Mouse (Mus musculus) retina, embryonic 14.5 days (tissue): ENCODE data around the gene Prex1.
A peak's percentile ranks its signal among the peaks of the same experiment; 100 is the strongest.

Experiments used
- DNase-seq: peaks from one replicate; pipeline ENCODE4 v3.0.0-alpha.2; 2015; ENCODE audit warnings: low spot score

Gene Prex1

DNA sequence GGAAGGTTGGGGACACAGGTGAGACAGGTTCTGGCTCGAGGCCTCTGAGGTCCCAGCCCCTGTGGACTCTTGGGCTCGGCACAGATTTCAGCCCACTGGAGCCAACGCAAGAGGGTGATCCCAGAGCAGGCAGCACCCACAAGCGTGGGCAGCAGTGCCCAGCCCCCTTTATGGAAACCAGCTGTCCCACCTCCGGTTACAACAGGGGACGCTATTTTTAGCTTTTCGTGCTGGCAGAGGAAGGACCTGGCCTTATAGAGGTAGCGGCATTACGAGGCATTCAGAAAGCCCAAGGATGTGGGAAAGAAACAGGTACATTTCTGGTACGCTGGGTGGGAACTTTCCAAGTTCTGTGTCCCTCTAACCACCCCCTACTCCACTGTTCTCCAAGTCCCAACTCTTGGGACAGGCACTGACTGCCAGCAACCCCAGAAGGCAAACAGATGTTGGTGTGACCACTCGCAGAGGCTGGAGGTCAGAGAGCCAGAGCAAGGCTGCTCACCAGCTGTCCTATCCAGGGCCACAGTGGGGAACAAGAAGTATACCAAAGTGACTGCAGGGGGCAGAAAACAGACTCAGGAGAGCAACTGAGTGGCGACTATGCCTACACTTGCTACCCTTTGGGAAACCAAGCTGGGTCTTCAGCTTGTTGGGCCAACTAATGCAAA, 108.3 kb downstream of the Prex1 start:
- no peak for DNase-seq

DNA sequence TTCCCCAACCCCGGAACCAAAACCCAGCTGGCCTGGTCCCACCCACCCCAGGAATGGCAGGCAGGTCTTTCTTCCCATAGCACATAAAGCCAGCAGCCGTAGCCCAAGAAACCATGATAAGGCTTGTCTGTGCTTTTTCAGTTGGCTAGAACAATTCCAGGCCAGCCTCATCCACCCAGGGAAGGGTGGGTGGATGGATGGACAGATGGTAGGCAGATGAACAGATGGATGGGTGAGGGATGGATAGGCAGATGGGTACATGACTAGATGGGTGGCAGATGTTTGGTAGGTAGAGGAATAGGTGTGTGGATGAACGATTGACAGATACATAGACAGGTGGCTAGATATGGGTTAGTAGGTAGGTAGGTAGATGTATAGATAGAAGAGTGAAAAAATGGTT, 110.7 kb downstream of the Prex1 start:
- DNase-seq, result no peak

DNA sequence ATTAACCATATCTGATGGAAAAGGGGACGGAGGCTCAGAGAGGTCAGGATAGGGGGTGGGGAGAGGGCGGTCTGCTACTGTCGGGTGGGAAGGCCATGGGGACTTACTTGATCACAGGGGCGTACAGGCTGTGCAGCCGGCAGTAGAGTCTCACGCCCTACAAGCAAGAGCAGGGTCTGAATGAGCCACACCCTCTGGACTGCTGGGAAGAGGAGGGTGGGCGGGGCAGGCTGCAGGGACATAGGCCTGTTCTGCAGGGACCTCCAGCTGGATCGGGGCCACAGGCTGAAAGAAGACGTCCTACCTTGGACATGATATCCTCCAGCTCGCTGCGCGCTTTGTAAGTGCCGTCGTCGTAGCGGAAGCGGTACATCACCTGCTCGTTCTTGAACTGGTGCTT, 112.2 kb downstream of the Prex1 start:
- DNase-seq, result no peak

DNA sequence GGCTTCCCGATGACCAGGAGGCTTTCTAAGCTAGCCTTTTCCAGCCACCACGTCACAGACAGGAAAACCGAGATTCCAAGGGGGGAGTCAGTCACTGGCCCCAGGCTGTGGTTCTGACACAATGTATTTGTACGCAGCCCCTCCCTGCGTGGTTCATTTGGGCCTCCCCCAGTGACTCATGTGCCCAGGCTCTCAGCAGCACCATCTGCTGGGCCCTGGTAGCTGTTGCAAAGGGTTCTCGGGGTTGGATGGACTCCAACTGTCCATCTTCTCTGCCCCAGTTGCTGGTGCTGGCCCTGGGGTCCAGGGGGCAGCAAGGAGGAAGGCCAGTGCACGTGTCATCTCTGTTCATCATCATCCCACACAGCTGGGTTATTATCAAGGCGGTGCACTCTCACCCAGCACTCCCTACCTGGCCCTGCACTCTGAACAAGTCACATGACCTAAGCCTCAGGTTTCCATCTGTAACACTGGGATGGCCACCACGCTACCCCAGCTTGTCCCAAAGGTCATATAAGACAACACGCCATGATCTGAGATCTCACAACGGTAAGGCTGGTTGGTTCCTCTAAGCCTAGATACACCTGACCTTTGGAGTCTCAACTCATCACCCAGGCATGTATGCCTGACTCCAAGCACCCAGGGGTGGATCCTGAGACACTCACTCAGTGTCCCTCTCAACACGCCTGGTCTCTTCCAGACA, 115.0 kb downstream of the Prex1 start:
- DNase-seq, result no peak

DNA sequence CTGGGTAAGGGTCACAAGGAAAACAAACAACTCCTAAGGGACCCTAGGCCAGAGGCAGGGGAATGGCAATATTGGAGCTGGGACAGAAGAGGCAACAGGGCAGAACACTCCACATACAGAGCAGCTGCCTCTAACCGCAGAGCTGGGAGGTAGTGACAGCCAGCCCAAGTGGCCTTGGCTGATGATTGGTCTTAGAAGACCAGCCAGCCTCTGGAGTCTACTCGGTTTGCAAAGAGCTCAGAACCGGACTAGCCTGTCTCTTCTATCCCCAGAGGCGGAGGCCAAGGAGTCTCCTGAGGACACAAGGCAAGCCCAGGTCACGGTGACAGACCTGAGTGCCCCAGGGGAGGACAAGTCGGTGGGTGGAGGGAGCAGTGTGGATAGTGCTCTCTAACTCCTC, 115.9 kb downstream of the Prex1 start:
- no peak for DNase-seq

DNA sequence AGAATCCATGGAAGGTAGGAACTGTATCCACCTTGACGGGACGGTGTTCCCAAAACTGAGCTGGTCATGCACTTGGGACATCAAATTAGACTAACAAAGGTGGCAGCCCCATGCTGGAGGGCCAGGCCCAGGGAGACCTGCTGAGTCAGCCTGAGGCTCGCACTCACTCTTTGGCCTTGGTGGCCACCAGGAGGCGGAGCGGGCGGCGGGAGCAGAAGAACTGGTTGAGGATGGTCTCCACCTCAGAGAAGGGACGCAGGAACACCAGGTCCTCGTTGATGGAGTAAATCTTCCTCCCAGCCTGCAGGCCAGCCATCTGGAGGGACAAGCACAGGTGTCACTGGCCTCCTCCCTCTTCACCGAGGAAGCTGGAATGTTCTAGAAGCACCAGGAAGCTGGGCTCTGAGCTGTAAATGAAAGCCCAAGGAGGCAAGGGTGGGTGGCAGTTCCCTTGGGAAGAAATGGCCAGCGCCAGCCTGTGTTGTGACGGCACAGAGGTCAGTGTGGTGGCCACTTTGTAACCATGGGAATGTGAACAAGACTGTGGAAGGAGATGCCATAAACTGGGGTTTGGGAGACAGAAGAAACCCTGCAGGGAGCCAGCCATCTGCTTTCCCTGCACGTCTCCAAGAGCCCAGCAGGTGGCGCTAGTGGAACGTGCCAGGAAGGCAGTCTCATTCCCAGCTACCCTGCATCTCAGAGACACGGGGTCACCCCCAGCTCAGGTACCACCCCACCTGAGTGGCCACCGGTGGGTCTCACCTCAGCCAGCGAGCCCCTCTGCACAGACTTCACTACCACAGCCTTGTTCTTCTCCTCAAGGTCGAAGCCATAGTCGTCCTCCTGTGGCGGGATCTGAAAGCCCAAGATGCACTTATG, 121.4 kb downstream of the Prex1 start:
- DNase-seq, result peak; percentile 87

DNA sequence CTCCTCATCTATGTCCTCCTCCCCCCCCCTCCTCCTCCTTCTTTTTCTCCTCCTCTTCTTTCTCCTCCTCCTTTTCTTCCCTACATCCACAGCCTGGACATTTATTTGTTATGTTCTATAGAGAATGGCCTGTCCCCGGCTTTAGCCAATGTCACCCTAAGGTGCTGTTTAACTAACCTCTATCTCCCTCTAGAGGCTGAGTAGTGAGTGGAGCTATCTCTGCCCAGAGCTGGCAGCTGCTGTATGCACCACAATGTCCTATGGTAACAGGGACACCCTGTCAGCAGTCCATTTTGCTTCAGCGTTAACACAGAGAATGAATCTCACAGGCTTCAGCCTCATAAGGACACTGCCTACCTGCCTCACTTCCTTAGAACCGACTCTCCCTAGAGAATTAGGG, 129.1 kb downstream of the Prex1 start:
- no peak for DNase-seq

DNA sequence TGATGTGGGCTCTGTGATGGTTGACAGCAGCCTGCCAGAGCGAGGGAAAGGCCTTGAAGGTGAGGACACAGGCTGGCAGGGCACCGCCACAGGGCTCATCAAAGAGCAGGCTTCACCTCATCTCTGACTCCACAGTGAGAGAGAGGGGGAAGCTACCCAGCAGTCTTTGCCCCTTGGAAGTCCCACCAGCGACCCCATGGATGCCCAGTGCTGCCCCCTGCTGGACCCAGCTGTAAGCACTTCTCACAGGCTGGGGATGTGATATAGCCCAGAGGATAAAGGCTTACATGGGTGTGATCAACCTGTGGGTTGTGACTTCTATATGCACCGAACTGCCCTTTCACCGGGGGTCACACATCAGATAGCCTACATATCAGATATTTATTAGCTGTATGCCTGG, 130.3 kb downstream of the Prex1 start:
- DNase-seq, result no peak

DNA sequence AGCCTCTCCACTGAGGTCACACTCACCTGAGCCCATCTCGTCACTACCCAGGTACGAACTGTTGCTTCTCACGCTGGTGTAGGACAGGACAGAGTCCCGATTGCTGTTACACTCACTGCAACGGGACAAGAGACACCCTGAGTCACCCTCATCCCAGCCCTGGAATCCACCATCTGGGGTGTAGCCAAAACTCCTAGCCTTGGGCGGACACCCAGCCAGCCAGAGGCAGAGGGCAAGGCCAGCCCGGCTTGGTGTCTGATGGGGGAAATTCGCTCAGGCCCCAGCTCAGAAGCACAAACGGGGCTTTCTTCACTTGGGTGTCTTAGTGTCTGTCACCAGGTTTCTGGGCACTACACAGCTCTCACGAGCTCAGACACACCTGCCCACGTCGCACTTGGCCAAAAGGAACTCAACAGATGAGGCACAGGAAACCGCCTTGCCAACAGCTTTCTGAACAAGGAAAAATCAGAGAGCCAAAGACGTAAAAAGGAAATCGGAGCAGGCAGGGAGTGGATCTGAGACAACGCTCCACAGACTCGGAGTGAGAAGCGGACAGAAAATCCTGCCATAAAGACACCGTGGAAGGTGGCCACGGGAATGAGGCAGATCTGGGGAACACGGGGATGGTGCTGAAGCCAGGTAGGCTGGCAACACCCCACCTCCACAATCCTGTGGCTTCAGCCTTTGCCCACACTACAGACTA, 131.6 kb downstream of the Prex1 start:
- DNase-seq, result no peak

DNA sequence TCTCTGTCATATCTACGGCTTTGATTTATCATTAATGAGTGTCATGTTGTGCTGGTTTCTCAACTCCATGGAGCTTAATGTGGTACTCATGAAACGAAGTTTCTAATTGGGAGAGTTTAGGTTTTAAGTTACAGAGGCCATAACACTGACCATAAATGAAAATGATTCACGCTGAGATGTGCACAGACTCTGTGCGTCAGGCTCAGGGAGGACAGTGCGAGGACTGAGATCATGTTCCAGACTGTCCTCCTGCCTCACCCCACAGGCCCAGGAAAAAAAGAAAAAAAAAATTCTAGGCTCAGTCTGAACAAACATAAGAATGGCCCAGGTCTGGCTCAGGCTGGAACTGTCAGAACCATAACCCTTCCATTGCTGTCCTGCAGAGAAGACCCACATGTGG, 133.8 kb downstream of the Prex1 start:
- no peak for DNase-seq

DNA sequence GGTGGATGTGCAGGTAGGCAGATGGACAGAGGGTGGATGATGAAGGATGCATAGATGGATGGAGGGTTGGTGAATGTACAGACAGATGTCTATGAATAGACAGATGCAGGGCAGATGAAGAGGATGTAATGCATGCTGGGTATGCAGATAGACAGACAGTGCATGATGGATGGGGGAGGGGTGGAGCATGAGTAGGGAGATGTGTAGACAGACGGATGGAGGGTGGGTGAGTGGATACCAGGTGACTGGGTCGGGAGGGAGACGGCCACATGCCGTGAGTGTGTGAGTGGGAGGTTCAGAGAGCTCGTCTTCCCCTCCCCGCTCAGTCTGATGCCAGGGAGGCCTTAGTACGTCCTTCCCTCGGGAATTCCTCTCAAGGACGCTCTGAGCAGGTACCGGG, 134.3 kb downstream of the Prex1 start:
- no peak for DNase-seq

DNA sequence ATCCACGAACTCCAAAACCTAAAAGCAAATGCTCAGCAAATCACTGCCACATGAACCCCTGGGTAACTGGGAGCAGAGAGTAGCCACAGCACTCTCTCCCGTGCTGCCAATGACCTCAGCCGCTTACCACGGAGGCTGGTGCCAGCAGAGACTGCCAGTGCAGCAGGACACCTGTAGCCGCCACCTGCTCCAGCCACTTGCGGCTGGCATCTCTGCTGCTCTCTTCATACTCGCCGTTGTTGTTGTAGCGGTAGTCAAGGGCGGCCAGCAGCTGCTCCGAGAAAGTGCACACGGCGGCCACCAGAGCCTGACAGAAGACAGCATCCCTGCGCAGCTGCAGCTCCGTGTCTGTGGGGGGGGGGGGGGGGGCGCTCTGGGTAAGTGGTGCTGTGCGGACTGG, 138.2 kb downstream of the Prex1 start:
- DNase-seq, result no peak

DNA sequence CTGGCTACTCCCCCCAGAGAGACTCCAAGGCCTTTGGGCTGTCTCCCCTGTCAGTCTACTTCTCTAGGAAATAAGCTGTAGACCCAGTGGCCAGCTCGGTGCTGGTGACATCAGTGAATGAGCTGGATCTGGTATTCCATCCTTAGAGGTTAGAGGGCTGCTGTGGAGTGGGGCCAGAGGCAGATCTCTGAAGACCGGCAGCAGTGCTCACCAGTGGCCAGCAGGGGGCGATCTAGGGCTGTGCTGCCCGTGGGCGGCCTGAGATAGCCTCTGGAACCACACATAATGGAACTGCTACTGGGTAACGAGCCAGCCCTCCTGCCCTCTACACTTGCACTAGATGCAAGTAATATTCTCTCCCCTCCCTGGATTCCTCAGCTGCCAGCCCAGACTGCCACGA, 138.7 kb downstream of the Prex1 start:
- DNase-seq, result peak; percentile 87

DNA sequence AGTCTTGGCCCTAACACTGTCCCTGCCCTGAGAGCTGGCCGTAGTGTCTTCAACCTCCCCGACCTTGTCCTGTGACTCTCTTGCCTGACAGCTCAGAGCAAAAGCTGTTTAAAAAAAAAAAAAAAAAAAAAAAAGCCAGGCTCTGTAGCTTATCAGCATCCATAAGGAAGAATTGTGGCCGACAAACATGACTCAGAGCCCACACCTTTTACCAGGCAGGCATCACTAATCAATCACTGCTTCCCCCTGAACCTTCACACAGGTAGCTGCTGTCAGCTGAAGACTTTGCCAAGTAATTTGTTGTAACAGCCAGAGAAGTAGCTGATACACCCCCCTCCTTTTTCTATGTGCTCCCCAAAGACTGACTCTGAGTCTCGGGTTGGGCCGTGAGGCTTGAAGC, 140.0 kb downstream of the Prex1 start:
- DNase-seq, result no peak

DNA sequence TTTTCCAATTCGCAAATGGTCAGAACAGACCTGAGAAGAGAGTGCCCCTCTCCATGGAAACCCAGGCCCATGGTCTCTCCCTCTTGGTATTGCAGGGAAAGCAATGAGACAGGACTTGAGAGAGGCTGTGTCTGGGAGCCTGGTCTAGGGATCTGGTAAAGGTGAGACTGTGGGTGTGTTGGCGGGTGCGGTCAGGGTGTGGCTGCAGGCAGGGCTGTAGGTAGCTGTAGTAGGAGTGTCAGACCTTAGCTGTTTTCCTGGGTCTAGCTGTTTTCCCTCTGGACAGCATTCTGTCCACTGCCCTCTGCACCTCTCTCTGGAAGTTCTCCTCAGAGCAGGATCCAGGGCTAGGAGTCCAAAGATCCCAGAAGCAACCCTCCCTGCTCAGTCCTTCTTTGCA, 141.3 kb downstream of the Prex1 start:
- no peak for DNase-seq

DNA sequence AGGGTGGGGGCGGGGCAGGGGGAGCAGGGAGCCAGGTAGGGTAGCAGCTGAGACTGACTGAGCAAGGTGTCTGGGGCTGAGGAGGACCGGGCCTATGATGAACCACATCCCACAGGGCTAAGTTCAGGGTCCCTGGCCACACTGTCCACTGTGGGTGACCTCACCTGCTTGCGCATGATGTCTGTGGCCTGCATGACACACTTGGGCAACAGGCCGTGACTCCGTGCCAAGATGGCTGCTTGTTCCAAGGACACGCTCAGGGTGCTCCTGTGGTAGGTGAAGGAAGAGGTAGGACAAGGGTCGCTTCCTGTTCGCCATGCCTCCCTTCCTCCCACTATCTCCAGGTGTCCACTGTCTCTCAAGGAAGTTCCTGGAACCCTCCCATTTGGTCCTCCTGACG, 144.4 kb downstream of the Prex1 start:
- DNase-seq, result no peak

DNA sequence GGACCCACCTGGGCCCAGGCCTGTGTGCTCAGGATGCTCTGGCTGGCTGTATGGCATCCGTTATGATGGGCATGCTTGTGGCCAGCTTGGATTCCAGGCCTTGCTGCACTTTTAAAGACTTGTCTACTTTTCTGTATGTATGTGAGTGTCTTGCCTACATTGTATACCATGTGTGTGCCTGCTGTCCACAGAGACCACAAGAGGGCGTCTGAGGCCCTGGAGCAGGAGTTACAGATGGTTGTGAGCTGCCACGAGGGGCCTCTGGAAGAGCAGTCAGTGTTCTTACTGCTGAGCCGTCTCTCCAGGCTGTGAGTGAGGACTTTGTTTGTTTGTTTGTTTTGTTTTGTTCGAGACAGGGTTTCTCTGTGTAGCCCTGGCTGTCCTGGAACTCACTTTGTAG, 148.1 kb downstream of the Prex1 start:
- no peak for DNase-seq

DNA sequence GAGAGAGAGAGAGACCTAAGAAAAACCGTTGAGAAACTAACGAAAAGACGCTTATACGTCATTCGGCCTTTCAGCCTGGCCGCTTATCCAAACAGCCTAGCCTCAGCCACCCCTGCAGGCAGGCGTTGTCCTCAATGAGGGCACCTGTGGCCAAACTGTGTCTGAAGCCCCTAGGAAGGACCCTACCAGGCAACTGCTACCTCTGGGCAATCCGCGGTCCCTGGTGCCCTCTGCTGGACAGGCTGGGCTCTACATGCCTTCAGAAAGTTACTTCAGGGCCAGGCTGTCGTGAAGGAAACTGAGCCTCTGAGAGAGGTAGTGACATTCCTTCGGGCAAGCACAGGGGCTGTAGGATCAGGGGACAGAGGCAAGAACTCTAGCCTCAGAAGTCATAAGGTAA, 149.2 kb downstream of the Prex1 start:
- DNase-seq, result peak; percentile 90

DNA sequence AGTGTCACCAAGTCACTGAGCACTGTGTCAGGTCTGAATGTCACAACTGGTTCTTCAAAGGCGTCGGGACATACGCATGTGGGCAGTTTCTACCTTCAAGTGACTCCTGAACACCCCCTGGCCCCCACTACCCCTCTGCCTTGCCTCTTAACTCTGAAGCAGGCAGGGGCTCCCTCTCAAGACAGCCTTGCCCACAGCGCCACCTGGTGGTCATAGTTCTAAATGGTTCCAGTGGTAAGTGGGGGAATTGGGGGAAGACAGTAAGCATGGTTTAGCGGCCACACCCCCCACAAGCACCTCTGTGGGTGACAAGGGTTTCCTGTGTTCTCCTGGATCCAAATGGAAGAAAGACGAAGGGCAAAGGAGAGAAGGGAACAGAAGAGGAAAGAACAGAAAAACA, 149.7 kb downstream of the Prex1 start:
- peak; percentile 95 for DNase-seq

DNA sequence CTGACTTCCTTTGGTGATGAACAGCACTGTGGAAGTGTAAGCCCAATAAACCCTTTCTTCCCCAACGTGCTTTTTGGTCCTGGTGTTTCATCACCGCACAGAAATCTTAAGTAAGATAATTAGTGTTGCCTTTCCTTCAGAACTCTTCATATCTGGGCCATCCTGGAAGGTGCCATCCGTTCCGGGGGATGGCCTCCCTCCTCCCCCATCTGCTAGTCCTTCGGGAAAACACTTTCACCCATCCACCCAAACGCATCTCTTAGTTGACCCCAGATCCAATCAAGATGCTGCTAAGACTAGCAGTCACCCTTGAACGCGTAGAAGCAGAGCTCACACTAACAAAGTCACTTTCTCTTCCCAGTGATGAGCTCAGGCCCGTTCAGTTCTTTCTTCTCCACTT, 150.6 kb downstream of the Prex1 start:
- DNase-seq, result no peak

DNA sequence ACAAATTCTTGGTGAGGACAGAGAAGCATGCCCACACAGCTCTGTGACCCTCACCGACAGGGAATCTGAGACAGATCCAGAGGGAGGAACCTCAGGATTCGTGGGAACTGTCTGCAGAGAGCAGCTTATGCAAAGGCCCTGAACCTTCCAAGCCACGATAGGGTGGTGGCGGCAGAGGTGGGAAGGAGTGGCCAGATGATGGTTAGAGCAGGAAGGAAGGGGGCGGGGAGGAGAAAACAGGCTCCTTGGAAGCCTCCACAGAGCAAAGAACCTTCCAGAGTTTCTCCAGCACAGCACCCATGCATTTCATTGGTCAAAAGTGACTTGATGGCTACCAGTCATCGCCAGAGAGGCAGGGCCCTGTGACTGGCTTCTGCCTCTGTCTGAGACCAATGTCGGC, 151.9 kb downstream of the Prex1 start:
- no peak for DNase-seq

DNA sequence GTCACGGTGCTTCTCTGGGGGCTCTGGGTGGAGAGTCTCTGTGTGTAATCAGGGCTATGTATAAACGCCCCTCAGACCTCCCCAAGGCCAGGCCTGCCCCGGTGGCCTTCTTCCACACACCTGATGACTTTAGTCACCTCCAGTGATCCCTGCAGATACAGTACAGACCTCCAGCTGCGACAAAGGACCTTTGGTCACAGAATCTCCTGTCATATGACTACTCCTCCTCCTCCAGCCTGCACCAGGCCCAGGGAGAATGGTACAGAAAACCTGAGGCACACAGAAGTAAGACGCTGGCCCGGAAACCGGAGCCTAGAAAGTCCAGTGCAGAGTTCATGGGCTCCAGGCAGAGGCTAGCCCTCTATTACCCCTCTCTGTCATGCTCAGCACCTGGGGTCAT, 152.8 kb downstream of the Prex1 start:
- no peak for DNase-seq

DNA sequence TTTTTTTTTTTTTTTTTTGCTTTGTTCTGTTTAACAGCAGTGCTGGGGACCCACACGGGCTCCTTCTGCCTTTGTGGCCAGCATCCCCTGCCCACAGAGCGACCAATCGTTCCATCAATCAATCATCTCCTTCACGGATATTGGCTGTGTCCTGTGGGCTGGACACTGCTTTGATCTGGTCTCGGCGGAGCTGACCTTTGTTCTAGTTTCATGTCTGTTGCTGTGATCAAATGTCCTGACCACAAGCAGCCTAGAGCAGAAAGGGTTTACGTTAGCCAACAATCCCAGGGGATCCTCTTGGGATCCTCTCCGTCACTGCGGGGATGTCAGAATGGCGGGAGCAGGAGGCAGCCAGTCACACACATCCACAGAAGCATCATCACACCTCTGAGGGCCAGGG, 154.1 kb downstream of the Prex1 start:
- DNase-seq, result no peak
